In genomic region chr1:109471671-109472070, GRCm38 (mm10) we compare ENCODE assay signal across 18 mouse cellular contexts.
DNase-seq lines count a peak whose midpoint lies in the region; ATAC-seq and TF ChIP-seq lines count a peak whose summit lies in the region.
"Had no signal": no experiment of that assay in that cellular context is flagged by ENCODE, and none has a peak within 500 bp of the region (broad histone marks: within the 10 kb centered on the region; RNA-seq: fewer than 3 reads in every experiment).

No protein-coding gene starts in this region.

- H3K9ac ChIP-seq in hindbrain, embryonic 16.5 days (ENCODE audit: low read depth, low read length) = no peak overlapping the region
- H3K9ac ChIP-seq in intestine, embryonic 16.5 days (ENCODE audit: low read depth, low read length) = no peak overlapping the region
- H3K9ac ChIP-seq: embryonic facial prominence, embryonic 13.5 days had no signal

- no peak for DNase-seq in hindbrain, embryonic 10.5 days (ENCODE audit: low spot score)
- DNase-seq in brain, adult 2 months (ENCODE audit: low read depth, low spot score) = peak; percentile 96
- peak; percentile 85 for DNase-seq in brain, embryonic 14.5 days (ENCODE audit: low read depth)
- peak; percentile 90 for DNase-seq in cerebellum, adult 9-10 months
- DNase-seq in frontal cortex, postnatal 36 days (ENCODE audit: low spot score in 2 of 2) = no peak
- no peak for DNase-seq in layer of hippocampus, postnatal 36 days
- DNase-seq: gastrocnemius, postnatal 10 days; heart, adult 18-20 months; kidney, adult 9 months; kidney, postnatal 4 days; right cerebral cortex, adult 18-20 months; thymus, postnatal 4 days had no signal

- H3K36me3 ChIP-seq in hindbrain, embryonic 16.5 days (ENCODE audit: control insufficient read depth, insufficient read depth, low read length) = no peaks in the 10 kb centered on the region
- no peaks in the 10 kb centered on the region for H3K36me3 ChIP-seq in hindbrain, embryonic 10.5 days
- no peaks in the 10 kb centered on the region for H3K36me3 ChIP-seq in intestine, embryonic 16.5 days (ENCODE audit: control insufficient read depth, insufficient read depth, low read length)
- H3K36me3 ChIP-seq: embryonic facial prominence, embryonic 13.5 days had no signal

- 47% methylated on average over 3 of the region's 3 CpGs for WGBS in hindbrain, embryonic 16.5 days
- WGBS in hindbrain, embryonic 10.5 days = 78% methylated on average over 3 of the region's 3 CpGs
- WGBS in intestine, embryonic 16.5 days = 58% methylated on average over 3 of the region's 3 CpGs

- H3K4me2 ChIP-seq in hindbrain, embryonic 16.5 days (ENCODE audit: low read length) = no peak overlapping the region
- no peak overlapping the region for H3K4me2 ChIP-seq in intestine, embryonic 16.5 days (ENCODE audit: low read depth, low read length)
- H3K4me2 ChIP-seq: embryonic facial prominence, embryonic 13.5 days; liver, embryonic 11.5 days had no signal

- no peak overlapping the region for H3K27ac ChIP-seq in hindbrain, embryonic 16.5 days (ENCODE audit: low read depth, low read length)
- no peak overlapping the region for H3K27ac ChIP-seq in hindbrain, embryonic 10.5 days
- H3K27ac ChIP-seq in intestine, embryonic 16.5 days (ENCODE audit: low read length) = no peak overlapping the region
- H3K27ac ChIP-seq: embryonic facial prominence, embryonic 13.5 days had no signal

- ATAC-seq in hindbrain, embryonic 16.5 days = peak; percentile 84
- ATAC-seq in intestine, embryonic 16.5 days = no peak
- ATAC-seq: lung, postnatal 0 days; midbrain, embryonic 16.5 days had no signal

- no peak overlapping the region for H3K4me3 ChIP-seq in hindbrain, embryonic 16.5 days (ENCODE audit: low read length)
- no peak overlapping the region for H3K4me3 ChIP-seq in hindbrain, embryonic 10.5 days
- no peak overlapping the region for H3K4me3 ChIP-seq in intestine, embryonic 16.5 days (ENCODE audit: low read length)
- H3K4me3 ChIP-seq: embryonic facial prominence, embryonic 13.5 days had no signal

- no peaks in the 10 kb centered on the region for H3K27me3 ChIP-seq in hindbrain, embryonic 16.5 days (replicated peaks; ENCODE audit: control insufficient read depth, insufficient read depth, low read length)
- H3K27me3 ChIP-seq in hindbrain, embryonic 10.5 days (ENCODE audit: insufficient read depth, poor library complexity, severe bottlenecking) = no peaks in the 10 kb centered on the region
- no peaks in the 10 kb centered on the region for H3K27me3 ChIP-seq in intestine, embryonic 16.5 days (replicated peaks; ENCODE audit: control insufficient read depth, insufficient read depth, low read length)
- H3K27me3 ChIP-seq: embryonic facial prominence, embryonic 13.5 days had no signal

- no peak for TF ChIP-seq CTCF in brain, embryonic 14.5 days (IDR thresholded peaks at IDR 0.05; ENCODE audit: borderline replicate concordance, extremely low read depth, insufficient read depth, insufficient read length)

- H3K9me3 ChIP-seq in hindbrain, embryonic 16.5 days (ENCODE audit: control insufficient read depth, low read length) = no peaks in the 10 kb centered on the region
- no peaks in the 10 kb centered on the region for H3K9me3 ChIP-seq in hindbrain, embryonic 10.5 days
- H3K9me3 ChIP-seq in intestine, embryonic 16.5 days (ENCODE audit: control insufficient read depth, low read length) = no peaks in the 10 kb centered on the region
- H3K9me3 ChIP-seq: embryonic facial prominence, embryonic 13.5 days had no signal

- no peaks in the 10 kb centered on the region for H3K4me1 ChIP-seq in hindbrain, embryonic 16.5 days (ENCODE audit: control insufficient read depth, insufficient read depth, low read depth, low read length)
- no peaks in the 10 kb centered on the region for H3K4me1 ChIP-seq in hindbrain, embryonic 10.5 days (replicated peaks)
- H3K4me1 ChIP-seq in intestine, embryonic 16.5 days (ENCODE audit: control insufficient read depth, insufficient read depth, low read length) = no peaks in the 10 kb centered on the region
- H3K4me1 ChIP-seq: embryonic facial prominence, embryonic 13.5 days had no signal

- TF ChIP-seq POLR2A in brain, embryonic 14.5 days (IDR thresholded peaks at IDR 0.05; ENCODE audit: borderline replicate concordance, extremely low read depth, insufficient read depth, insufficient read length, poor library complexity, severe bottlenecking) = no peak

Comparison
In these comparisons a context has a peak if more than half of its experiments do, and no peak if none do; other contexts are left out.
1. DNase-seq: peak in brain, adult 2 months (single experiment), brain, embryonic 14.5 days (single experiment) and cerebellum, adult 9-10 months (single experiment); none in hindbrain, embryonic 10.5 days (single experiment), frontal cortex, postnatal 36 days (0 of 2) and layer of hippocampus, postnatal 36 days (0 of 2).